Mouse (Mus musculus) heart, adult 18-20 months (tissue): ENCODE measurements around the gene Cox4i1. TPM values are rescaled to one million over a fixed set of nuclear protein-coding genes. Genes with fewer than 3 reads are reported as not detected.
A peak's percentile ranks its signal among the peaks of the same experiment; 100 is the strongest.

ENCODE experiments used
- DNase-seq, 2 experiments: peaks; one replicate each; pipeline ENCODE4 v3.0.0; 2021 to 2022; ENCODE audit warnings: mixed read lengths in 1 of 2
- total RNA-seq, 2 experiments: library from RNA; stranded (reverse); gene quantifications; 2 replicates each; pipeline ENCODE4 v1.2.3; 2021

Gene Cox4i1
- total RNA-seq, 2 experiments from 2014 or later = 4,737 to 4,778 TPM

GRCm38 (mm10) chr8:120693861-120694493 lies 26.0 kb downstream of the Cox4i1 start:
- no peak for DNase-seq

GRCm38 (mm10) chr8:120696401-120697153 lies 28.6 kb downstream of the Cox4i1 start:
- DNase-seq = peak; percentile 61 to 66

GRCm38 (mm10) chr8:120697154-120697978 lies 29.3 kb downstream of the Cox4i1 start:
- DNase-seq = peak; percentile 66 to 67

GRCm38 (mm10) chr8:120697979-120698272 lies 29.9 kb downstream of the Cox4i1 start:
- peak in 1 of 2 experiments; percentile 36 for DNase-seq

GRCm38 (mm10) chr8:120698426-120698825 lies 30.4 kb downstream of the Cox4i1 start:
- peak; percentile 28 to 39 for DNase-seq

GRCm38 (mm10) chr8:120699079-120699478 lies 31.1 kb downstream of the Cox4i1 start:
- DNase-seq = peak in 1 of 2 experiments; percentile 35

- DNase-seq = peak in 1 of 2 experiments; percentile 33
These were observed 31.5 kb downstream of the Cox4i1 start for GRCm38 (mm10) chr8:120699565-120699964.

GRCm38 (mm10) chr8:120700053-120700452 lies 32.0 kb downstream of the Cox4i1 start:
- peak in 1 of 2 experiments; percentile 31 for DNase-seq

- peak in 1 of 2 experiments; percentile 31 for DNase-seq
These were observed 33.9 kb downstream of the Cox4i1 start for GRCm38 (mm10) chr8:120701758-120702465.

- DNase-seq = peak; percentile 65 to 66
These were observed 36.2 kb downstream of the Cox4i1 start for GRCm38 (mm10) chr8:120704203-120704602.

GRCm38 (mm10) chr8:120705163-120705562 lies 37.1 kb downstream of the Cox4i1 start:
- no peak for DNase-seq

- no peak for DNase-seq
These were observed 38.2 kb downstream of the Cox4i1 start for GRCm38 (mm10) chr8:120706193-120706592.

- DNase-seq = no peak
These were observed 41.2 kb downstream of the Cox4i1 start for GRCm38 (mm10) chr8:120709176-120709575.

GRCm38 (mm10) chr8:120715200-120715599 lies 47.2 kb downstream of the Cox4i1 start:
- no peak for DNase-seq

- no peak for DNase-seq
These were observed 48.1 kb downstream of the Cox4i1 start for GRCm38 (mm10) chr8:120715996-120716680.

GRCm38 (mm10) chr8:120719586-120720236 lies 51.7 kb downstream of the Cox4i1 start:
- DNase-seq = no peak

- no peak for DNase-seq
These were observed 55.0 kb downstream of the Cox4i1 start for GRCm38 (mm10) chr8:120723025-120723424.
